Mouse (Mus musculus): ENCODE results near the gene Gm20388.

The Gm20388 gene

GRCm38 (mm10) chr8:121174721-121175539, 1264.3 kb downstream of the Gm20388 start:
- no peak for DNase-seq (ENCODE audit: low spot score in 2 of 2)

GRCm38 (mm10) chr8:121175540-121176090, 1265.0 kb downstream of the Gm20388 start:
- no peak for DNase-seq (ENCODE audit: low spot score in 2 of 2)

- DNase-seq (ENCODE audit: low spot score in 2 of 2): no peak
Observed at GRCm38 (mm10) chr8:121176291-121176690, 1265.7 kb downstream of the Gm20388 start.

GRCm38 (mm10) chr8:121180474-121181284, 1270.0 kb downstream of the Gm20388 start:
- DNase-seq (ENCODE audit: low spot score in 2 of 2): no peak

DNA sequence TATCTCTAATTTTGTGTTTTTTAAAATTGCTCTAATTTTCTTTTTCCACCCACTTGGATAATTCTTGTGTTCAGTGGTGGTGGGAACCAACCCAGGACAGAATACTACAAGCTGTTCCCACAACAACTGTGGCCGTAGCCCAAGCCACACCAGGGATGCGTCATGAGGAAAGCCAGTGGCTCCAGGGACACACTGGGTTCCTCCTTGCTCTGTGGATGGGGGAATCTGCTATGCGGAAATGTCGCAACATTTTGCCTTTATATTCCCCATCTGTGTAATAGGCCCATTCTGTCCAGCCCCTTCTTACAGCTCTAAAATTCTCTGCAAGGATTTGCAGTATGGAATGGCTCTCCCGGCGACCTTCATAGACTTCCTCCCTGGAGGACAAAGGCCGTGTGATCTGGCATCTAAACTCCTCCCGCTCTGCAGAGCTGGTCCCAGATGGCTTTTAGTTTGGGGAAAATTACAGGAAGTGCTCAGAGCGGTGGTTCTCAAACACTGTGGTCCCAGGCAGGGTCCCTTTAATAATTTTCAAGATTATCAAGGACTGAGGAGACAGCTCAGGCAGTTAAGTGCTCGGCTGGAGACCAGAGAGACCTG, 1270.7 kb downstream of the Gm20388 start:
- no peak for DNase-seq (ENCODE audit: low spot score in 2 of 2)

DNA sequence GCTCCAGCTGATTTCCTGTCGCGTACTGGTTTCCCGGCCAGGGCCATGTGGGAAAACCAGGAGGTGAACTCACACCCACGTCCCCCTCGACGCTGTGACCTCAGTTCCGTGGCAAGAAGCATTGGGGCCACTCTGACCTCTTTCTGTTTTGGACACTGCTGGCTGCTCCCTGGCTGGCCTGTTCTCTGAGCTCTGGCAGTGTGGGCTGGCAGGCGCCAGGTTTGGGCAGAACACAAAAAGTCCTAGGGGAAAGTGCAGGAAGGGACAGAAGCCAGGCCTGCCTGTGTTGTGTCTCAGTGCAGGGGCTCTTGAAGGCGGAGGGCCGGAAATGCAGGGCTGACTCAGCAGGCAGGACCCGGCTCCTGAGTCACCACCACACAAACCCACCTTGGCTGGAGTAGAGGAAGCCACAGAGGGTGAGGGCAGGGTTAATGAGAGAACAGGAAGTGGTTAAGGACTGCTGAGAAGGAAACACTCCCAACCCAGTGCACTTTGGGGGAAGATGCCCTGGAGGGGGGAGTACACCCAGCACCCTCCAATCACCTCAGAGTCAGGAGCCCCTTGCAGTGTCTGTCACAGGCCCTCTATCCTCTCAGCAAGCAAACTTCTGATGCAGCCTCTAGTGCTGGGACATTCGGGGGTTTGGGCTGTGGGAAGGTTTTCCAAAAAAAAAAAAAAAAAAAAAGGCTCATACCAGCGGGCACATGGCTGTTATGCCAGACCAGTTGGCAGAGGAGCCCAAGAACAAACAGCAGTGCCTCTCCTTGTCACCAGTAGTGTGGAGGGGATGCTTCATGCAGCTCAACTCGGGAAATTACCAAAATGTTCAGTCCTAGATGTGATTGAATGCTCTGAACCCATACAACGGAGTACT, 1277.1 kb downstream of the Gm20388 start:
- DNase-seq (ENCODE audit: low spot score in 2 of 2): no peak

GRCm38 (mm10) chr8:121188994-121189393, 1278.4 kb downstream of the Gm20388 start:
- DNase-seq (ENCODE audit: low spot score in 2 of 2): no peak

DNA sequence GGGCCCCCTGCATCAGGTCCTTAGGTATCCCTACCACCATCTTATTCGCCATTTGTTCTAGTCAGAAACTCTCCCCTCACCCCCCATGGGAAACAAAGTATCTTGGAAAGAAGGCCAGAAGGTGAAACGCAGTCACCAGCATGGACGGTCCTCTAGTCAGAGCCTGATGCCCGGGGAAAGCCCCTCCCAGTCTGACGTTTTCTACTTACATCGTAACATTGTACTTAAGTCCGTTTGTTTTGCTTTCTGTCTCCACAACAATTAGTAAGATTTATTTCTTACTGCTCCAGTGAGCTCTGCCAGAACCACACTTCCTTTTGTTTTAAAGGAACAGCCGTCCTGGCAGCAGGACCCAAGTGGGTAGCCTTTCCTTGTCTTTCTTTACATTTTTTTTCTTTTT, 1281.8 kb downstream of the Gm20388 start:
- no peak for DNase-seq (ENCODE audit: low spot score in 2 of 2)

GRCm38 (mm10) chr8:121195970-121196369, 1285.3 kb downstream of the Gm20388 start:
- DNase-seq (ENCODE audit: low spot score in 2 of 2): no peak

DNA sequence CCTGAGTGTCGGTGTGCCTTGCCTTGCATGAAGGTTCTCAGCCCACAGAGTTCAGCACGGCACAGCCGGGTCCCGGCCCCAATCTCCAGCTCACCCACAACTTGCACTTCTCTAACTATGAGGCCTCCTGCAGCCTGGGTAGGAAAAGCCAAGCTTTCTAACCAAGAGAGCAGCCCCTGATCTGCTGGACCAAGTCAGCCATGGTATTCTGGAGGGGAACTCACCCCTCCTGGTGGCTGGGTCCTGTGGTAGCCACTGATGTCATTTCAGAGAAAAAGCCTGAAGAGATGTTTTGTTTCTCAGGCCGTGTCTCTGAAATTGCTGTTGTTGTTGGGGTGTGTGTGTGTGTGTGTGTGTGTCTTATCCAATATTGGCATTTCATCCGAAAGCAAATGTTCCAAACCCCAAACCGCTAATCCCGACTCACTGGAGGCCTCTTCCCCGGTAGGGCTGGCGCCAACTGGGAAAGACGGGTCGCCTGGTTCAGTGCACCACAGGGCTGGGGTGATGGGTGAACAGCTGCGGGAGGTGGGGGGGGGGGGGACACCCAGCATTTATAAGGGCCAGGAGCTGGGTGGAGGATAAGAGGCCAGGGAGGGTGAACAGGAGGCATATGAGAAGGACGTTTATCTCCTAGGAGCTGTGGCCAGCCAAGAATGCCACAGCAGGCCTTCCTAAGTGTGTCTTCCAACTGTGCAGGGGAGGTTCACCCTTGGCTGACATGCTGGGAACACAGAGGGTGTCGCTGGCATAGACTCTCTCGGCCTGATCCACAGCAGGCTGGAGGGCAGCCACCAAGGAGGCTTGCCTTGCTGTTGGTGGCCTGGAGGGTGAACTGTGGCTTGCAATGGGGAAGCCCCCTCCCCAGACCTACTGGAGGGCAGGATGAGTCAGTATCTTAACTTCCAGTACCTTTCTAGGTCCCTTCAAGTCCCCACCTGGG, 1286.4 kb downstream of the Gm20388 start:
- DNase-seq (ENCODE audit: low spot score in 2 of 2): no peak

GRCm38 (mm10) chr8:121200069-121200468, 1289.4 kb downstream of the Gm20388 start:
- DNase-seq (ENCODE audit: low spot score in 2 of 2): no peak

DNA sequence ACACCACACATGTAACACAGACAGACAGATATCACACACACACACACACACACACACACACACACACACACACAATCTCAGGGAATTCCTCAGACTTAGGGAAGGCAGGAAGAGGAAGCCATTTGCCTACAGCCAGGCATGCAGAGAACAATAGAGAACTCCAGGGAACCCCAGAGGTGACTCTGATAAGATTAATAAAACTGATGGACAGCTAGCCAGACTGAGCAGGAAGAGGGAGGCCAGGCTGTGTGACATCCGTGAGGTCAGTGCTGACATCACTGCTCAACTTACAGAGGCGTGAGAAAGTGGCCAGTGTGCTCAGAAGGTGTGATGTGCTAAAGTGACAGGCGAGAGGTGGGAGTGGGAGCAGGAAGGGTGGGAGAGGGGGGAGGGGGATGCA, 1290.3 kb downstream of the Gm20388 start:
- DNase-seq (ENCODE audit: low spot score in 2 of 2): no peak

DNA sequence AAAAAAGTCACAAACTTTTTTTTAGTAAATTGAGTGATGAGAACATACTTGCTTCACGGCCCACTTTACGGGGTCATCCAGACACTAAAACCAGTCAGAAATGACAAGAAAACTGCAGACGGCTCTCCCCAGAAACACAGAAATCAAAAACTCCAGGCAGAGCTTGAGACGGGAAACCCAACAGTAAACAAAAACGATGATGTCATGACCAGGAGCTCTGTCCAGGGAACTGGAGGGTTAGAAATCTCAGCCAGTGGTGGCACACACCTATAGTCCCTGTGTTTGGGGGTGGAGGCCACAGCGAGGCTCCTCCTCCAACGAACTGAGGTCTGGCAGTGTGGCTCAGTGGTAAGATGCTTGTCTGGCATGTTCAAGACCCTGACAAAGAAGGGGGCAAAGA, 1291.0 kb downstream of the Gm20388 start:
- no peak for DNase-seq (ENCODE audit: low spot score in 2 of 2)

- peak; percentile 32 to 65 for DNase-seq (ENCODE audit: low spot score in 2 of 2)
Observed at GRCm38 (mm10) chr8:121203612-121204376, 1293.2 kb downstream of the Gm20388 start.

DNA sequence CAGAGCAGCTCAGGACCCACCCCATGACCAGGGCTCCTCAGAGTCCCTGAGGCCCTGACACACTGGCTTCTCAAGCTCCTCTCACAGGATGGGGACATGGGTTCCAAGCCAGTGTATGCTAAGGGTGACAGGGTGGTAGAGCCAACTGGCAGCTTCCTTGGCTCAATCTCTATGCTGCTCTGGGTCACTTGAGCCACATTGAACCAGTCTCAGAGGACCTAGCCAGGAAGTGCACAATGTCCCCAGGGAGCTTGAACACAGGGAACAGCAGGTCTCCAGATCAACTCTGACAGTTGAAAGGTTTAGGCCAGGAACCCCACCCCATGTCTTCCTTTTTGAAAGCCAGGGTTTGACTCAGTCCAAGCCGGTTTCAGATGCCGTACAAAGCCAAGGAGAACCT, 1296.5 kb downstream of the Gm20388 start:
- DNase-seq (ENCODE audit: low spot score in 2 of 2): no peak

DNA sequence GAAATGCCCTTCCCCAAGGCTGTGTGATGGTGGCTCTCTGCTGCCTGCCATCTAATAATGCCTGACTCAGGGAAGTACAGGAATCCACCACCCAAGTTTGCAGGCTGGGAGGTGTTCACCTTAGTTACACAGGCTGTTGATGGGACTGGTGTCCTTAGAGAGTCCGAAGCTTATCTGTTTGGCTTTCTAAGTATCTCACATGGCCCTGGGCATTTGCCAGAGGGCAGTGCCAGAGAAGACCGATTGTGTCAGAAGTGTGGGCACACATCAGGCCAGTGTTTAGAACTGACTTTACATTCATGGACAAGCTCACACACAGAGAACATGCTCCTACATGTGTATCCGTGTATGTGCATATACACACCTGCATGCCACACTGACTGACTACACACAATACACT, 1300.0 kb downstream of the Gm20388 start:
- no peak for DNase-seq (ENCODE audit: low spot score in 2 of 2)

DNA sequence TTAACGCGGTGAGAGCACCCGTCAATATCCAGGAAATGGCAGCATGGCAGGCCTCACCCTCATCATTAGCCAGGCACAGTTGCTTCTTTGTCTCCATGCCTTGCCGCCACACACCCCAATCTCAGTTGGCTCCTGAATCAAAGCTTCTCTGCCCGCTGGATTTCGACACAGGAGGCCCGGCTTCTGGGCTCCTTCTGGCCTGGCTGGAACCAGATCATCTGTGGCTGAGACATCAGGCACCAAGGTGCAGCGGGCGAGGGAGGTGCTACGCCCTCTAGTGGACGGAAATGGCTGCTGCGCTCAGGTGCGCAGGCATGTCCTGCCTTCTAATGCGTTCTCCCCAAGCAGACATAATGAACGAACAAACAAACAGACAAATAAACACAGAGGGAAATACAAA, 1302.6 kb downstream of the Gm20388 start:
- no peak for DNase-seq (ENCODE audit: low spot score in 2 of 2)

GRCm38 (mm10) chr8:121213651-121214050, 1303.0 kb downstream of the Gm20388 start:
- no peak for DNase-seq (ENCODE audit: low spot score in 2 of 2)

GRCm38 (mm10) chr8:121214975-121215374, 1304.3 kb downstream of the Gm20388 start:
- no peak for DNase-seq (ENCODE audit: low spot score in 2 of 2)
